8 mouse cellular contexts compared by ENCODE assay signal in genomic region chr11:103884749-103885383, GRCm38 (mm10).
DNase-seq lines count a peak whose midpoint lies in the region; ATAC-seq lines count a peak whose summit lies in the region.

No protein-coding gene starts in this region.

- H3K4me1 ChIP-seq in kidney, embryonic 16.5 days (ENCODE audit: insufficient read depth, low read length): peaks cover 10% of the 10 kb centered on the region
- H3K4me1 ChIP-seq in embryonic facial prominence, embryonic 15.5 days: peaks cover 17% of the 10 kb centered on the region; the same call in 1 of the 2 replicates
- peaks cover 8% of the 10 kb centered on the region; the same call in 1 of the 2 replicates for H3K4me1 ChIP-seq in neural tube, embryonic 14.5 days (ENCODE audit: control insufficient read depth, insufficient read depth, low read length)

- H3K4me3 ChIP-seq in kidney, embryonic 16.5 days (ENCODE audit: low read length): peak overlapping the region; percentile 4; the same call in 1 of the 2 replicates
- H3K4me3 ChIP-seq in embryonic facial prominence, embryonic 15.5 days (replicated peaks): no peak overlapping the region
- H3K4me3 ChIP-seq in neural tube, embryonic 14.5 days (ENCODE audit: low read depth, low read length): no peak overlapping the region

- H3K36me3 ChIP-seq in kidney, embryonic 16.5 days (ENCODE audit: insufficient read depth, low read length): no peaks in the 10 kb centered on the region
- peaks cover 20% of the 10 kb centered on the region; the same call in 1 of the 2 replicates for H3K36me3 ChIP-seq in embryonic facial prominence, embryonic 15.5 days
- no peaks in the 10 kb centered on the region for H3K36me3 ChIP-seq in neural tube, embryonic 14.5 days (ENCODE audit: control insufficient read depth, insufficient read depth, low read length)

- H3K9ac ChIP-seq in kidney, embryonic 16.5 days (replicated peaks; ENCODE audit: low read length): no peak overlapping the region
- no peak overlapping the region for H3K9ac ChIP-seq in embryonic facial prominence, embryonic 15.5 days
- H3K9ac ChIP-seq in neural tube, embryonic 14.5 days (replicated peaks; ENCODE audit: low read depth, low read length): 0 out of 2 replicates have a peak overlapping the region, but pooled peaks have one; percentile 0

- peak; percentile 84; the same call in 1 of the 2 replicates for ATAC-seq in kidney, embryonic 16.5 days (ENCODE audit: low FRiP score, low TSS enrichment)
- 0 out of 2 replicates have a peak, but pooled peaks have one; percentile 72 for ATAC-seq in embryonic facial prominence, embryonic 15.5 days (ENCODE audit: insufficient number of reproducible peaks, low FRiP score, low TSS enrichment, low read depth)
- ATAC-seq in neural tube, embryonic 14.5 days (ENCODE audit: low read depth): 0 out of 2 replicates have a peak, but pooled peaks have one; percentile 46

- H3K27ac ChIP-seq in kidney, embryonic 16.5 days (ENCODE audit: low read length): no peak overlapping the region
- no peak overlapping the region for H3K27ac ChIP-seq in embryonic facial prominence, embryonic 15.5 days (replicated peaks)
- H3K27ac ChIP-seq in neural tube, embryonic 14.5 days (ENCODE audit: low read depth, low read length): no peak overlapping the region

- H3K27me3 ChIP-seq in kidney, embryonic 16.5 days (ENCODE audit: insufficient read depth, low read length): no peaks in the 10 kb centered on the region
- no peaks in the 10 kb centered on the region for H3K27me3 ChIP-seq in embryonic facial prominence, embryonic 15.5 days
- H3K27me3 ChIP-seq in neural tube, embryonic 14.5 days (ENCODE audit: control insufficient read depth, insufficient read depth, low read length): no peaks in the 10 kb centered on the region

- H3K9me3 ChIP-seq in kidney, embryonic 16.5 days (ENCODE audit: low read length): no peaks in the 10 kb centered on the region
- H3K9me3 ChIP-seq in embryonic facial prominence, embryonic 15.5 days (replicated peaks): no peaks in the 10 kb centered on the region
- H3K9me3 ChIP-seq in neural tube, embryonic 14.5 days (ENCODE audit: control insufficient read depth, low read length): no peaks in the 10 kb centered on the region

- 10% methylated on average over 13 of the region's 13 CpGs for WGBS in kidney, embryonic 16.5 days
- 10% methylated on average over 13 of the region's 13 CpGs for WGBS in embryonic facial prominence, embryonic 15.5 days
- WGBS in neural tube, embryonic 14.5 days: 10% methylated on average over 13 of the region's 13 CpGs

- DNase-seq in kidney, adult 11 months: no peak
- DNase-seq in hindlimb bud, embryonic 11.5 days (ENCODE audit: extremely low spot score, low read depth, low spot score): peak; percentile 31
- DNase-seq in testis, postnatal 10 days (ENCODE audit: low spot score): no peak
- DNase-seq in kidney, postnatal 25 days: no peak
- DNase-seq in cerebellum, adult 9-11 months: no peak

- H3K4me2 ChIP-seq in kidney, embryonic 16.5 days (replicated peaks; ENCODE audit: low read depth, low read length): peak overlapping the region; percentile 32
- H3K4me2 ChIP-seq in embryonic facial prominence, embryonic 15.5 days (replicated peaks): peak overlapping the region; percentile 29; the same call in 1 of the 2 replicates
- no peak overlapping the region for H3K4me2 ChIP-seq in neural tube, embryonic 14.5 days (ENCODE audit: low read depth, low read length)
